Mouse (Mus musculus) limb, embryonic 13.5 days (tissue): Measurements from ENCODE around the gene Dhodh. TPM values are rescaled to one million over a fixed set of nuclear protein-coding genes. Genes with fewer than 3 reads are reported as not detected.

ENCODE experiments used
- polyA plus RNA-seq: library from polyadenylated mRNA; unstranded; fragments of >200 nt; fragmentation: Nextera tagmentation; extraction: Ambion mirVana; gene quantifications from 2 replicates; pipeline ENCODE4 v1.2.1, GENCODE M21; 2015

The Dhodh gene
- polyA plus RNA-seq, 1 experiment from 2014 or later: 54.1 TPM

Other genes starting within 250 kb of the Dhodh start
- 0.23 and 0.29 TPM in 2 replicates for gene Pmfbp1, start 114.6 kb downstream of the Dhodh start, polyA plus RNA-seq
- 27.6 and 29.2 TPM in 2 replicates for gene Dhx38, start 42.8 kb downstream of the Dhodh start, polyA plus RNA-seq
- 25.2 and 25.4 TPM in 2 replicates for gene Txnl4b, start 42.8 kb downstream of the Dhodh start, polyA plus RNA-seq
- gene Hp, start 29.5 kb downstream of the Dhodh start, polyA plus RNA-seq: 1.7 and 2.1 TPM in 2 replicates
- gene Pkd1l3, start 5.8 kb upstream of the Dhodh start, polyA plus RNA-seq: 0.10 and 0.13 TPM in 2 replicates
- 159 and 162 TPM in 2 replicates for gene Ist1, start 84.6 kb upstream of the Dhodh start, polyA plus RNA-seq
- 38.7 and 40.4 TPM in 2 replicates for gene Zfp821, start 96.9 kb upstream of the Dhodh start, polyA plus RNA-seq
- 6.7 and 11.3 TPM in 2 replicates for gene Atxn1l, start 129.1 kb upstream of the Dhodh start, polyA plus RNA-seq
- gene Ap1g1, start 169.9 kb upstream of the Dhodh start, polyA plus RNA-seq: 37.4 and 43.0 TPM in 2 replicates